Mouse (Mus musculus) testis, adult 2 months (tissue): Measurements from ENCODE around the gene Prtg.

Experiments used
- CTCF ChIP-seq: fragments of 200-500 bp; IDR thresholded peaks from 2 replicates; pipeline ENCODE4 v1.5.1; 2012; ENCODE audit warnings: low read depth, mild to moderate bottlenecking, inconsistent platforms, low read length, moderate library complexity; ENCODE audit not compliant: control insufficient read depth, insufficient read depth, insufficient replicate concordance
- POLR2A ChIP-seq: fragments of 200-500 bp; IDR thresholded peaks from 2 replicates; pipeline ENCODE4 v1.6.1; 2012; ENCODE audit warnings: low read depth, mild to moderate bottlenecking, inconsistent platforms, low read length, moderate library complexity; ENCODE audit not compliant: control insufficient read depth

DNA sequence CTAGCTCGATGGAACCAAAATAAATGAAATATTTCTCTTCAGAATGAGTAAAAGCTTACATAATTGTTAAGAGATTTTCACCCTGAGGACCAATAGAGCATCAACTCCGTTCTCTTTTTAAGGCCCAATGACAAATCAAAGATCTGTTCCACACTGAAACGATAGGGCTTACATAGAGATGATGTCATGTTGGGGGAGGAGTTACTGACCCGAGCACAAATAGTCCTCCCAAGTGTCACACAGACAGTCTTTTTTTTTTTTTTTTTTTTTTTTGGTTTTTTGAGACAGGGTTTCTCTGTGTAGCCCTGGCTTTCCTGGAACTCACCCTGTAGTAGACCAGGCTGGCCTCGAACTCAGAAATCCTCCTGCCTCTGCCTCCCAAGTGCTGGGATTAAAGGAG is 45.3 kb downstream of the Prtg start:
- TF ChIP-seq POLR2A (no peak), CTCF (no peak)
